Mouse (Mus musculus): ENCODE results near the gene Fat3.

Gene Fat3

GRCm38 (mm10) chr9:16501186-16501711 lies at the start of gene Fat3:
Gene Fat3 (minus strand): TSS chr9:16501285.
- DNase-seq (ENCODE audit: low read depth, low spot score): no peak

GRCm38 (mm10) chr9:16532884-16533283 lies 31.8 kb upstream of the Fat3 start:
- no peak for DNase-seq (ENCODE audit: low read depth, low spot score)

GRCm38 (mm10) chr9:16517543-16517942 lies 16.5 kb upstream of the Fat3 start:
- DNase-seq (ENCODE audit: low read depth, low spot score): no peak

GRCm38 (mm10) chr9:16512005-16512404 lies 10.9 kb upstream of the Fat3 start:
- no peak for DNase-seq (ENCODE audit: low read depth, low spot score)

- DNase-seq (ENCODE audit: low read depth, low spot score): no peak
Measured at GRCm38 (mm10) chr9:16503776-16504175, 2.7 kb upstream of the Fat3 start.

GRCm38 (mm10) chr9:16502673-16503343 lies 1.7 kb upstream of the Fat3 start:
- no peak for DNase-seq (ENCODE audit: low read depth, low spot score)

GRCm38 (mm10) chr9:16501990-16502672 lies 1.0 kb upstream of the Fat3 start:
- DNase-seq (ENCODE audit: low read depth, low spot score): peak; percentile 58

- DNase-seq (ENCODE audit: low read depth, low spot score): peak; percentile 17
Measured at GRCm38 (mm10) chr9:16500382-16501185, 501 bp downstream of the Fat3 start.

GRCm38 (mm10) chr9:16499621-16500381 lies 1.3 kb downstream of the Fat3 start:
- peak; percentile 17 for DNase-seq (ENCODE audit: low read depth, low spot score)

GRCm38 (mm10) chr9:16498876-16499275 lies 2.2 kb downstream of the Fat3 start:
- DNase-seq (ENCODE audit: low read depth, low spot score): peak; percentile 27

GRCm38 (mm10) chr9:16497361-16497760 lies 3.7 kb downstream of the Fat3 start:
- DNase-seq (ENCODE audit: low read depth, low spot score): no peak

- DNase-seq (ENCODE audit: low read depth, low spot score): no peak
Measured at GRCm38 (mm10) chr9:16496331-16496730, 4.8 kb downstream of the Fat3 start.

GRCm38 (mm10) chr9:16489661-16490060 lies 11.4 kb downstream of the Fat3 start:
- no peak for DNase-seq (ENCODE audit: low read depth, low spot score)

- DNase-seq (ENCODE audit: low read depth, low spot score): no peak
Measured at GRCm38 (mm10) chr9:16487565-16487964, 13.5 kb downstream of the Fat3 start.

- DNase-seq (ENCODE audit: low read depth, low spot score): no peak
Measured at GRCm38 (mm10) chr9:16486229-16486628, 14.9 kb downstream of the Fat3 start.

- DNase-seq (ENCODE audit: low read depth, low spot score): no peak
Measured at GRCm38 (mm10) chr9:16485173-16485572, 15.9 kb downstream of the Fat3 start.

GRCm38 (mm10) chr9:16484765-16485164 lies 16.3 kb downstream of the Fat3 start:
- no peak for DNase-seq (ENCODE audit: low read depth, low spot score)

GRCm38 (mm10) chr9:16461491-16461890 lies 39.6 kb downstream of the Fat3 start:
- no peak for DNase-seq (ENCODE audit: low read depth, low spot score)

GRCm38 (mm10) chr9:16460591-16460990 lies 40.5 kb downstream of the Fat3 start:
- no peak for DNase-seq (ENCODE audit: low read depth, low spot score)

GRCm38 (mm10) chr9:16441930-16442329 lies 59.2 kb downstream of the Fat3 start:
- DNase-seq (ENCODE audit: low read depth, low spot score): no peak

- DNase-seq (ENCODE audit: low read depth, low spot score): no peak
Measured at GRCm38 (mm10) chr9:16440638-16441037, 60.4 kb downstream of the Fat3 start.

Data from retina, postnatal 7 days (tissue).